Mouse (Mus musculus): ENCODE data around the gene Pgap1.

Pgap1 gene

DNA sequence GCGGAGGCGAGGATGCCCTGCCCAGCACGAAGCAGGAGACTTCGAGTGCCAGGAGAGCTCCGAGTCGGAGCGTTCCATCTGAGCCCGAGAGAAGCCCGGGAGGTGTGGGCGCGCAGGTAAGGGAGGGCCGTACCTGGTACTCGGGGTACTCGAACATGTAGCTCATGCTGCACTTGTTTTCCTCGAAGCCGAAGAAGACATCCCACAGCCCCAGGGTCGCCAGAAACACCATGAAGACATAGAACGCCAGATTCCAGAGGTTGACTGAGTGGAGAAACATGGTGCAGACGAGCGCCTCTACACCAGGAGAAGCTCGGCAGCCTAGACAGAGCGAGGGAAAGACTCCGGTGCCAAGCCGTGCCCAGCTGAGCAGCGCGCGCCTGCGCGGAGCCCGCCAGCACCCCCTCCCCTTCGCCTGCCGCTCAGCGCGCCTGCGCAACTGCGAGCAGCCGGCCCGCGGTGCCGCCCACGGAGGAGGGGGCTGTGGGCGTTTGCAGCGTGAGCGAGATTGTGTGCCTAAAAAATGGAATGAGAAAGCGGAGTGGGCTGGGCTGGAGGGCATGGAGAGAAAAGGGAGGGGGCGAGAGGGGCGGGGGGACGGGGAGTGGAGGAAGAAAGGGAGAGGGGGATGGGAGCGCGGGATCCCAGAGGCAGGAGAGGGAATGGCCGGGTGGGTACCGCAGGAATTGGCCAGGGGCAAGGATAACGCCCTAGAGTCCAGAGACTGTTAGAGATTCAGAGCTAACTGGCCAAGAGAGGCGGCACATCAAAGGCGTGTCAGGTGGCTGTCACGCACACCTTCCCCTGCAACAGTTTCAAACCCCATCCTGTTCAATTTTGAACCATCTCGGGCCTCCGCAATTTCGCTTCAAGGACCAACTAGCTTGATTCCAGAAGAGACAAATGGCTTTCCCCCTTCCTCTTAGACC lies at the start of gene Pgap1:
Pgap1 (minus strand) TSS at position 384 of the 929 bp plus-strand sequence.
- DNase-seq: peak; percentile 89 to 93

DNA sequence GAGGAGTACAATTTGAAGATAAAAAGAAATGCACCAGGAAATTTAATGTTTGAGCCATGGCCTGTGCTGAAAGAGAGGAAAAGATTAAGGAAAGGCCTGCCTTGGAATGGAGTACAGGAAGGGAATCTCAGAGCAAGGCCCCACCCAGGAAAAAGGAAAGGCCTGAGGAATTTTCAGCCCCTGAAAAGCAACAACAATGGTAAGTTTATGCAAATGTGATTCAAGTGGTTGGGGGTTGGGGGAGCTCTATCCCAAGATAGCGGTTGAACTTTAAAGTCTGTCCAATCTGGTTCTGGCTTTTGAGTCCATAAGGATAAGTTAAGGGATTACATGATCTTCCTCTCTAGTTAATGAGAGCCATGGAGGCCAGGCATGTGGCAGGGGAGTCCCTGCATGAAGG lies 49.5 kb upstream of the Pgap1 start:
- no peak for DNase-seq

DNA sequence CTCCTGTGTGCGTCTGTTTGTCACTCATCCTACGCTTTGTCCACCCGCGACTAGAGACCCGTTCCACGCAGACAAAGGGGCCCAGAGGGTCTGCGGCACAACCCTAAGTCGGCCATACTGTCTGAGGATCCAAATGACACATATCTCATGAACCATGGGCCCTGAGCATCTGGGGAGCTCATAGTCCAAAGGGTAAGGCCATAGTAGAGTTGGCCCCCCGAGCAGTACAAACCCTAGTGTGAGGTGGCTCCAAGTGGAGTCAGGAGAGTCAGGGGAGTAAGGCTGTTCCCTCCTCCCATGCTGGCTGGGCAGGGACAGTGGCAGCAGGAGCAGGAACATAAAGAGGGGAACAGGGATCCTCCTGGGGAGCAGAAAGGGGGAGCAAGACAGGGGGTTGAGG lies 44.2 kb upstream of the Pgap1 start:
- DNase-seq: no peak

DNA sequence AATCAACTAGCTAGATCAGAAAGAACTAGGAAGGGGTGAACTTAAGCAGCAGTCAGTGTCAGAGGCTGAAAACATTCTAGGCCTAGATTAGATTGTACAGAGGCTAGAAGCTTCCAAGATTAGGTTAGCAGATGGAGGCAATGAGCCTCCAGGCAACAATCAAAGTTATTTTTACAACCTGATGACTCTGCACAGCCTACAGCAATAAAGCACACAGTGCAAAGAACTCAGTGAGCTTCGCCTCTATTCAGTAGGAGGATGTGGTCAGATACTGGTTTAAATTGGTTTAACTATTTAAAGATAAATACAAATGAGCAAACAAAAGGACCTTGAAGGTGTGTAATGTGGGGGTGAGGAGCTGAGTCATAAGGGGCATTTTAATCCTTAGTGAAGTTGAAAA lies 42.8 kb upstream of the Pgap1 start:
- DNase-seq: no peak

DNA sequence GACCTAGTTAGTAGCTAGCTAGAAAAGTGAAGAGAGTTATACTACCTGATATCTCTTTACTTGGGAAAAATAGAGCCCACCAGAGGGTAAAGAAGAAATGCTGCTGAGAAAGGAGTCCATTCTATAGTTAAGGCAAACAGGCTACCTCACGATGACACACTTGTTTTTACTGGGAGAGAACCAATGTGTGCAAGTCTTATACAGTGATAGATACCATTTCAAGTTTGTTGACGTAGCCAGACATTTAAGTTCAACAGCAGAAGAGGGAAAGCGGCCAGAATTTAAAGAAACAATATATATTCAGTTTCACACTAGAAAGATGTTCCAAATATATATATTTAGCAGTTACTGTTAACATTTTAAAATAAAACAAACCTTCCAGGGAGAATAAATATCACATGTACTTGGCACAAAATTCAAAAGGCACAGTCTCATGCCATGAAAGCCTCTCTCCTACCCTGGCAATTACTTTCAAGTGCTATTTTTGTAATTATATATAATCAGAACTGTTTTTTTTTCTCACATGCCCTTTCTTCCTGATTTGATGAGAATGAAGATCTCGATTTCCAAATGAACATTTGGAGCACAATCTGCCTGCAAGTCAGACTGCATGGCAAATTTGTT lies 40.2 kb upstream of the Pgap1 start:
- no peak for DNase-seq

DNA sequence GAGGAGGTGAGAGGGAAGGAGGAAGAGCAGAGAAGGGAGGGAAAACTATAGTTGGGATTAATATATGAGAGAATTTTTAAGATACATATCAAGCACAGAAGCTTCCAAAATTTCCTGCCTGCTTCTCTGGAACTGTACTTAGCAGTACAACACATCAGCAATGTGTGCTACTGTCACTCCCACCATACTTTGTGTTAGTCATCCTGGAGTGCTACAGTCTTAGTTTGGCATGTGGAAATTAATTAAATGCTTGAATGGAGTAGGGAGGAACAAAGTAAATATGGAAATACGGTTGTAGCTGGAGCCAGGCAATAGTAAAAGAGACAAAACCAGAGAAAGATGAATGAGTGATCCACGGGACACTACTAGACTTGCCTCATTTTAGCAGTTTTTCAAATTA lies 38.7 kb upstream of the Pgap1 start:
- no peak for DNase-seq

DNA sequence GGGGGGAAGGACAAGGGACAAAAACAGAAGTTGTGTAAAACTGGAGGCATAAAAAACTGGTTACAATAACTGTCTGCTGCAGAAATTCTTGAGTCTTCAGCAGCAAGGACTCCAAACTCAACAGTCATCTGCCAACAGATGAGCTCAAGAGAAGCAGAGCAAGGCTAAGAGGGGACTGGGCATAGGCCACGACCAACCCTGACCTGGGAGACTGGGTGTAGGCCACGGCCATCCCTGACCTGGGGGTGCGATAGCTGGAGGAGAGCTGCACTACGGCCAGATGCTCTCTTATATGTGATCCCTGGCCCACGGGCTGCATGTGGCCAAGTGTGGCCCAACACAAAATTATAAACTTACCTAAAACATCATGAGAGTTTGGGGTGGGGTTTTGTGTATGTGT lies 29.6 kb upstream of the Pgap1 start:
- DNase-seq: no peak

DNA sequence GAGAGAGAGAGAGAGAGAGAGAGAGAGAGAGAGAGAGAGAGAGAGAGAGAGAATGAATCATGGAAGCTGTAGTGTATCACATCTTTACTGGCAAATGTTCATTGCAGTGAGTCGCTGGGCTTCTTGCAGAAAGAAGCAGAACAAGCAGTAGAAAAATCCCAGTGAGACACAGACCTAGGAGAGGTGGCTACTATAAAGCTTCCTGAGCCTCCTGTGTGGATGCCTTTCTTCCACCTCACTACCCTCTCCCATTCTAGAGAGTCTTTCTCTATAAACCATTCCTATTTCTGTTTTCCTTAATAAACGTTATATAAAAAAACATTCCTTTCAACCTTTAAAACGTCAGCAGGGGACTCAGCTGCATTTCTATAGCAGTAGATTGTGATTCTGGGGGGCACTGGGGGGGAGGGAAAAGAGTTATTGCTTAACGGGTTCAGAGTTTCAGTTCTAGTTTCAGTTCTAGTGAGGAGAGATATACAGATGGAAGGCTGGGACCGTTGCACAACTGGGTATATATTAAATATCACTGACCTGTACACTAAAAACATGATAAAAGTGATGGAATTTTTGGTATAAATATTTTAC lies 28.6 kb upstream of the Pgap1 start:
- no peak for DNase-seq

DNA sequence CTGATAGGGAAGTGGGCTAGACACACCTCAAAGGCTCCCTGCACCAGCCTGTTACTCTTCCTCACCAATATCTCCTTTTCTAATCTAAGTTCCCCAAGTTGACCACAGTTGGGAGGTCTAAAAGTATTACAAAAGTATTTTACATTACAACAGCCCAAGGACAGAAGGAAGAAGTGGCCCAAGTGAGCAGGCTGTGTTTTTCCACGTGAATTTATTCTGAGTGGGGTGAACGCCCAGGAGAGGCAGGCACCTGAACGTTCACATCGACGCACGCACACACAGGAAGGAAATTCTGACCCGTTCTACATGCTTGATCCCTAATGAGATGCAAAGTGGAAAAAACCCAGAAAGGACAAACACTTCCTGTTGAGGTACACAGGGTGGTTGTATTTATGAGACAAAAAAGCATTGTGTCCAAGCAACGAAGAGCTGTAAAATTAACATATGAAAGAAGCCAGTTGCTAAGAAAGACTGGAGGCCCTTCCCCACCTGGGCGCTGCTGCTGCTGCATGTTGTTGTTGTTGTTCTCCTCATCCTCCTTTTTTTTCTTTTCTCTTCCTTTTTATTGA lies 27.9 kb upstream of the Pgap1 start:
- peak; percentile 3 to 23 for DNase-seq

DNA sequence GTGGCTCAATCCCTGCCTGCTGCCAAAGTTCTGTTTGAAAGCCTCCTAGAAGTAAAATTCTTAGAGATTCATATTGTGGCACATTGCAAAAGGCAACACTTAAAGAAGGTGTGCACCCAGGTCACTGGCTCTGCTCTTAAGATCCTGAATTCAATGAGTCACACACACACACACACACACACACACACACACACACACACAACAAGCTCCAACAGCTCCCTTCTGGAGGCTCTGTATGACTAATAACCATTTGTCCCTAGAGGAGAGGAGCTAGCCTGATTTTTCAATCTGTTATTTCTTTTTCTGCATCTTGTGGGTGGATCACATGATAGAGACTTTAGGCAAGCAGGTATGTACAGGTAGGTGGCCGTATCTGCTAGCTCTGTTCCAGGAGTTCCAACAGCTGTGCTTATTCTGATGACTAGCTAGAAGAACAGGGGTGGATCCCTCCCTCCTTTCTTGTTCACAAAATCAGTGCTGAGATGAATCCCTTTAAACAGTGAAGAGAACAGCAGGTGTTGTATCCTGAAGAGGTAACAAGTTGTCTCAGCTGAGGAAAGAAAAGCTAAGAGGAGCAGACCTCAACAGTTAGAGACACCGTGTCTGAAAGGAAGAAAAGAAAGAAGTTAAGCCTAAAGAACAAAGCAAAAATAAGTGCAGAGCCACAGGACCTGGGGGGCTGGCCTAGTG lies 27.2 kb upstream of the Pgap1 start:
- DNase-seq: no peak

DNA sequence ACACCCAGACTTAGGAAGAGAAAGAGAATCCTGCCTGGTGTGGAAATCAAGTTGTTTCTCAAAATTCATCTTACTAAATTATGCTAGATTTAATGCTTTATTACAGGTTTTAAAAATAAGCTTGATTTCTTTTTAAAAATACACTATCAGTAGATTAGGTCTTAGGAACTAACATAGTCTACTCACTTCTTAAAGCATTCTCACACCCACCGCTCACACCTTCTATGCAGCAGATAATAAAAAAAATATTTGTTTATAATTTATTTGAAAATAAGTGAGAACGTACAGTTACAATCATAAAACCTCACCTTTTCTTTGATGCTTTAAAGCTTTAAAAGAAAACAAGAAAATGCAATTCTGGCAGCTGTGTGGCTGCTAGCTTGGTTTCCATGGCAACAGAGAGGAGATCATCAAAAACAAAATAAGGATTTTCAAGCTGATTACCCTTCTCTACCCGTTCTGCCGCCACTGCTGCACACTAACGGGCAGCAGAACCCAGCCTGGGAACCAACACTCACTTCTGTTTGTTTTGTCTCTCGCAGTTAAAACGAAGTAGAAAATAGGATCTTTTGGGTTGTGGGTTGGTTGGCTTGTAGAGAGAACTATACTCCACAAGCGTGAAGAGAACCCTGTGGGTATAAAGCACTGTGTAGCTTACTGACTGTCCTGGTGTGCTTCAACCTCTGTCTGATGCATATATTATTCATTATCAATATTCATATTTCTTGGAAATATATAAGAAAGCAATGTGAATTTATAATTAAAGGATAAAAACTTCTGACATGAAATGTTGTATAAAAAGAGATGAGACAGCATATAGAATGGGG lies 21.1 kb upstream of the Pgap1 start:
- DNase-seq: no peak

DNA sequence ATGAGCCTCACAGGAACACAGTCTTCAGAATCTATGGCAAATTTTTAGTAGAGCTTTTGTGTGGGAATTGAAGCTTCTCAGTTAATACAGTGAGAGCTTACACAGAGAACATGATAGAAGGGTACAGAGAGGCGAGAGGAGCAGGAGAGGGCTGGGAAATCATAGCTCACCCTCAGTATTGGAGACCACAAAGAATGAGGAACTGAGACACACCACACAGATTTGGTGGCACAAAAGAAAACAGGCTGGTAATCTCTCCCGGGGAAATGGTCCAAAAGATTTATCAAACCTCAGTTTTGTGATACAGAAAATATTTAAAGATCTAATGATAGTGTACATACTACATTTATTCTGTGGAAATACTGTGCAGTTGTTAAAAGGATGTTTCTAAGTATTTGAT lies 11.6 kb upstream of the Pgap1 start:
- DNase-seq: no peak

DNA sequence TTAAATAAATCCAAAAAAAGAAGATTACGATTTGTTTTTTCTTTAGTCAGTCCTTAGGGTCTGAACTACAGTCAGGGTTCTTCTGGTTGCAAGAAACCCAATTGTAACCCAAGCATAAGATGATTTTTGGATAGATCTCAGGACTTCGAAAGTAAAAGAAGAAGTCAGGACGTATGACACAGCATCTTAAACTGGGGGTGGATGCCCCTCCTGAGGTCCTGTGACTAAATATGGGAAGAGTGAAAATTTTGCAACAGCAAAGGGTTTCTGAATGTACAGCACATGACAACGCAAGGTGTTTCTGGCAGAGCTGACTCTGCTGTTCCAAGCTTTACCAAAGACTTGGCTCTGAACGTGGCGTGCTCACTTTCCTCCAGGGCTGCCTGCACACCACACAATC lies 6.4 kb upstream of the Pgap1 start:
- DNase-seq: no peak

DNA sequence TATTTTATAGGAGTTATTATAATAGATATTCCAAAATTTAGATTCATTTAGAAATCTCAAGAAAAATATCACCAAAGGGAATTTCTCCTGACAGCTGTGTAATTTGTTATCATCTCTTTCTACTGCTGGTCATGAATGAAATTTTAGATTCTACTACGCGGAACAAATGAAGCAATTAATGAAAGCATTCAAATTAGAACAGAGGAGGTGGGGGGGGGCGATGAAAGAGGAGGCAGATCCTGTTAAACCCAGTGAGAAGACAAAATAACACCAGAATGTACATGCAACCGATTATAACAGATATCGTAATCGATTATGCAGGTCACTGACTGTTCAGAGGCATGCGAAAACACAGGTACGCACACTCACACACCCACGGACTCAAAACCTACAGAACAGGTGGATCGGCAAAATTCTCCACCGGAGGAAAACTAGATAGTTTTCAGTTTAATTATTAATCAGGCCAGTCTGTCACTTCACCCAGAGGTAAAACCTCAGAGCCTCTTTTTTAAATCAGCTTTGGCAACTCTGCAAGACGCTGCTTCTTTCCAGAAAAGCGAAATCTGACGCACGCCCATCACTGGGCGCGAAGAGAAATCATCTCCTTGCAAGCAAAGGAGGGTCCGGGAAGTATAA lies 780 bp downstream of the Pgap1 start:
- DNase-seq: peak; percentile 30 to 40

DNA sequence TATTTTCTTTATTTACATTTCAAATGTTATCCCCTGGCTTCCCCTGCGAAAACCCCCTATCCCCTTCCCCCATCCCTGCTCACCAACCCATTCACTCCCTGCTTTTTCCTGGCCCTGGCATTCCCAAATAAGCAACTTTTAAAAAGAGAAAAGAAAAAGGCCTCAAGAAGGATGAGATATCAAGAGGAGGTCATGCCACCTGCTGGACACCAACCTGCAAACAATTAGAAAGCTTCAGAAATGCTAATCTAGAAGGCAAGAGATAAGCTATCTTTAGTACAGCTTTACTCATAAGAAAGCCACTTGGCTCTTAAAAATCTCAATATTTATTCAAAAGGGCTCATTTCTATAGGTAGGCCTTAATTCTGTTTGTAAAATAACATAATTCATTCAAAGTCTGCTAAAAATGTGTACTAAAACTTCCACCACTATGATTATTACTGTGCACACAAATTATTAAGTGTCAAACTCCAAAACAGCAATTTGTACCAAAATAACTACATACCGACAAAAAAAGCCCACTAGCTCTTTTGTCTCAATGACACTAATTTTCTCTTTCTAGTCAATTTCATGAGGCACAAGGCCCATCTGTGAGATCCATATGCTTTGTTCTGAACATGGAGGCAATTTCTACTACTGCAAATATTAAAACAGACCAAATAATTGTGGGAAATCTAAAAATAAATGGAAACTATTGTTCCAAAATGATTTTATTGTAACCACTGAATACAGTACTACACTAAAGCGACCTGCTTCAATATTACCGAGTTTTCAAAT lies 1.9 kb downstream of the Pgap1 start:
- DNase-seq: peak in 1 of 2 experiments; percentile 22

DNA sequence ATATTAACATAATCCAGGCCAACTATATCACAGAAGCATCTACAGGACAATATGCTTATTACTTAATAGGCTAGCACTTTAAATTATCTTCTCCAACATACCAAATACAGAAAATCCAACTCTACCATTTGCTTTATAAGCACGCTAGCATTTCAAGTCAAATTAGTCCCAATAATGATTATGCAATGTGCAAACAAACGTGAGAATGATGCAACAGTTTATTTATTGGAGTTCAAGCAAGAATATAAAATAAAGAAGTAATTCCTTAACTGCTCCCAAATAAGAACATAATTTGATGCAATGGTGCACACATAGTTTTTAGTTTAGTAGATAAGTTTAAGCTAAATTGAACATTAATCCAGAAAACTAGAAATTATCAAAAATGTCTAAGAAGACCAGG lies 4.9 kb downstream of the Pgap1 start:
- DNase-seq: no peak

DNA sequence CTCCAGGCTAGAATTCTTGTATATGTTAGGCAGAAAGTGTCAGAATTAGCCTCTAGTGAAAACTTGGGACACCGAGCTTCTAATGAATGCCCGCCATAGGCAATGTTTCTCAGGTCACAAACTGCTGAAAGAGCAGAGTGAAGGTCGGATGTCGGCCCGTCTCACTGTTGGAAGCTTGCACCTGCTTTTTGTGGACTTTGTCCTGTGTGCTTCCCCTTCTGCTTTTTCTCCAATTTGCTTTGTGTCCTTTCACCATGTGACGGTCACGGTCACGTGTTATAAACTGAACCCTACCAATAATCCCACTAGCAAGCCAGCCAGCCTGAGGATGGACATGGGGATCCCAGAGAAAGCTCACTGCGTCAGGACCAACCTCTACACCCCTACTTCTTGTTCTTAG lies 12.3 kb downstream of the Pgap1 start:
- DNase-seq: peak; percentile 27 to 32

DNA sequence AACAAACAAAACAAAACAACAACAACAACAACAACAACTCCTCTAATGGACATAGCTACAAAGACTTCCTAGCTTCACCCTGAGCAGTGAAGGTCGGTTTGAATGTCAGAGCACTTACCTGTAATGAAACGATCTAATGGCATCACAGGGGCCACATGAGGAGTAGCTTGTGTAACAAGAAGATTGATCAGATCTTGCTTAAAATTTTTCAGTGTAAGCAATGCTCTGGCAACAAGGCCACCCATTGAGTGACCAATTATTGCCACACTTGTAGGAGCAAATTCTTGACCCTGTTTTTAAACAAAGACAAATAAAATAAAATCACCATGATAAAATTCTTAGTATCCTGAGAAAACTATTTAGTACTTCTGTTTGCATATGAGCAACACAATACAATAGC lies 14.6 kb downstream of the Pgap1 start:
- no peak for DNase-seq

DNA sequence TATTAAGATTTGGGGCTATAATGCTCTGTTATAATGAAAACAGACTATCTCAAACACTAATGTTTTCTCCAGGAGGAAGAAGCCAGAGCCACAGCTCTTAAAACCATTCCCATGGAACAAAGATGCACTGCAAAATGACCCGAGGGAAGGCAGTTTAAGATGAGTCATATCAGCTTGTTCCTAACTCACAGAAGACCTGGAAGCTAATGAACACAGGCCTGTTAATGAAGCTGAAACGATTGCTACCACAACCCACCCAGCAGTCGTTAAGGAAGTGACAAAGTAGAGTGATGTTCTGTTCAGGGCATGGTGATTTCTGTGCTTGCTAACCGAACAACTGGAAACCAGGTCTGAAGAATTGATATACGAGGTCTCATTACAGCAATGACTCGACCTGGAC lies 26.3 kb downstream of the Pgap1 start:
- DNase-seq: no peak

DNA sequence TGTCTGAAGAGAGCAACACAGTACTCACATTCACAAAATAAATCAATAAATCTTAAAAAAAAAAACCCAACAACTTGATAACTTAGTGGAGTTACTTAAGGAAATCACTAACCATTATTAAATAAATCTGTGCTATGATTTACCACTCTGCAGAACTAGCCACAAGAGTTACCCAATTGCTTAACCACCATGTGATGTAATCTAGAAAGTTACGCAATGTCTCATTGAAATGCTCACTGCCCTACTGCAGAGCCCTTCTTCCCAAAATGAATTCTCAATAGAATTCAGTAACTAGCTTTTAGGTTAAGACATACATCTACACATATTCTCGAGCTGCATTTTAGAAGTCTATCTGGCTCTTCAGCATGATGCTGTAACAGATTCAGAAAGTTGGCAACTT lies 33.8 kb downstream of the Pgap1 start:
- no peak for DNase-seq

DNA sequence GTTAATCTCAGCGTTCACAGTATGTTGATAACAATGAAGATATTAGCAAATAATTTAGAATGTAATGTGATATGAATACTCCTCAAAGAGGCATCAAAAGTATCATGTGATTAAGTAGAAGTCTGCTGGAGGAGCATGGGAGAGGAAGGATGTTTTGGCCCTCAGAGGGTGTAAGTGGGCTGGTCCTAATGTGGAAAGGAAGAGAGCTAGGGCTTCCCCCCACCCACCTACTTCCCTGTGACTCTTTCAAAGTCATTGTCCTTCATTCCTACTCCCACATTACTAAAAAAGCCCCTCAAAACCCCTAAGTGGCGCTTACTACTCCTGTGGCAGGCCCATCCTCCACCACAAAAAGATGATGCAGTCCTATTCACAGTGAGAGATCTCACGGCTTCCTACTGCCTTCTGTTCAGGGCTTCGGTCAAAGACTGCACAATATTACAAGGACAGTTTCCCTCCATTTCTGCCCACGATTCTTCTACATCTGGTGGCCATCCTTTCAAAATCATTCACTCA lies 37.4 kb downstream of the Pgap1 start:
- no peak for DNase-seq

All from kidney, postnatal 36 days (tissue).